Comparison of ENCODE assay signal across 25 mouse cellular contexts in genomic region chr11:109872056-109872455, GRCm38 (mm10). TPM values are rescaled to one million over a fixed set of nuclear protein-coding genes. Genes with fewer than 3 reads are reported as not detected.
"Had no signal": no experiment of that assay in that cellular context is flagged by ENCODE, and none has a peak within 500 bp of the region (broad histone marks: within the 10 kb centered on the region; RNA-seq: fewer than 3 reads in every experiment).

No protein-coding gene starts in this region.

- H3K4me3 ChIP-seq: lung, embryonic 15.5 days; megakaryocyte, embryonic 14.5 days; midbrain, embryonic 12.5 days; neural tube, embryonic 12.5 days had no signal

- H3K4me2 ChIP-seq: lung, embryonic 15.5 days; midbrain, embryonic 12.5 days; neural tube, embryonic 12.5 days had no signal

- H3K4me1 ChIP-seq: lung, embryonic 15.5 days; midbrain, embryonic 12.5 days; neural tube, embryonic 12.5 days had no signal

- DNase-seq: liver, postnatal 0 days; lung, adult 2 months; lung, postnatal 14 days; lung, postnatal 36 days; midbrain, embryonic 14.5 days; right cerebral cortex, postnatal 25 days; right cerebral cortex, postnatal 4 days; spleen, adult 18-20 months; thymus, adult 18-20 months; thymus, postnatal 14 days; thymus, postnatal 36 days had no signal

- H3K9ac ChIP-seq: liver, postnatal 0 days; lung, embryonic 15.5 days; midbrain, embryonic 12.5 days; neural tube, embryonic 12.5 days had no signal

- H3K27ac ChIP-seq: lung, embryonic 15.5 days; macrophage; midbrain, embryonic 12.5 days; neural tube, embryonic 12.5 days had no signal

- H3K36me3 ChIP-seq: lung, embryonic 15.5 days; midbrain, embryonic 12.5 days; neural tube, embryonic 12.5 days had no signal

- H3K27me3 ChIP-seq: lung, embryonic 15.5 days; midbrain, embryonic 12.5 days; neural tube, embryonic 12.5 days had no signal

- H3K9me3 ChIP-seq: lung, embryonic 15.5 days; megakaryocyte, embryonic 14.5 days; midbrain, embryonic 12.5 days; neural tube, embryonic 12.5 days had no signal

RNA-seq across cellular contexts. Expression of gene 1700012B07Rik, which starts 44.2 kb away (rescaled TPM):
- total RNA-seq: megakaryocyte progenitor cell, adult 5-6 weeks; midbrain, postnatal 0 days; monocyte, adult 5-6 weeks; neutrophil, adult 5-6 weeks had no signal
- polyA plus RNA-seq: lung, embryonic 15.5 days; lung, postnatal 0 days; macrophage; midbrain, embryonic 12.5 days; midbrain, embryonic 14.5 days; midbrain, postnatal 0 days; neural tube, embryonic 12.5 days; neural tube, embryonic 14.5 days; small intestine, adult 2 months; stomach, embryonic 14.5 days; stomach, embryonic 16.5 days had no signal
